Mouse (Mus musculus) right cerebral cortex, postnatal 36 days (tissue): ENCODE measurements around the gene Heg1.

ENCODE experiments used
- DNase-seq, 2 experiments: peaks; one replicate each; pipeline ENCODE4 v3.0.0; 2022; ENCODE audit warnings: low spot score in 2 of 2, mixed read lengths in 1 of 2

Gene Heg1

GRCm38 (mm10) chr16:33742233-33742632 is 58.1 kb downstream of the Heg1 start:
- no peak for DNase-seq

- DNase-seq, result peak in 1 of 2 experiments; percentile 42
These were observed 60.7 kb downstream of the Heg1 start for GRCm38 (mm10) chr16:33744622-33745419.

GRCm38 (mm10) chr16:33745457-33745856 is 61.3 kb downstream of the Heg1 start:
- DNase-seq, result no peak

GRCm38 (mm10) chr16:33746074-33746676 is 62.0 kb downstream of the Heg1 start:
- peak in 1 of 2 experiments; percentile 34 for DNase-seq

- no peak for DNase-seq
These were observed 63.3 kb downstream of the Heg1 start for GRCm38 (mm10) chr16:33747346-33747954.

GRCm38 (mm10) chr16:33747994-33748393 is 63.8 kb downstream of the Heg1 start:
- no peak for DNase-seq

- no peak for DNase-seq
These were observed 67.0 kb downstream of the Heg1 start for GRCm38 (mm10) chr16:33751152-33751551.

GRCm38 (mm10) chr16:33751590-33751989 is 67.4 kb downstream of the Heg1 start:
- no peak for DNase-seq

- DNase-seq, result no peak
These were observed 68.9 kb downstream of the Heg1 start for GRCm38 (mm10) chr16:33752904-33753578.

GRCm38 (mm10) chr16:33755293-33755692 is 71.1 kb downstream of the Heg1 start:
- peak in 1 of 2 experiments; percentile 53 for DNase-seq

GRCm38 (mm10) chr16:33755961-33756360 is 71.8 kb downstream of the Heg1 start:
- no peak for DNase-seq

GRCm38 (mm10) chr16:33756396-33756795 is 72.2 kb downstream of the Heg1 start:
- no peak for DNase-seq

GRCm38 (mm10) chr16:33759207-33759606 is 75.0 kb downstream of the Heg1 start:
- no peak for DNase-seq

GRCm38 (mm10) chr16:33760542-33760941 is 76.4 kb downstream of the Heg1 start:
- DNase-seq, result no peak

- DNase-seq, result no peak
These were observed 76.8 kb downstream of the Heg1 start for GRCm38 (mm10) chr16:33760996-33761395.

GRCm38 (mm10) chr16:33764501-33765193 is 80.5 kb downstream of the Heg1 start:
- DNase-seq, result no peak

GRCm38 (mm10) chr16:33765477-33765876 is 81.3 kb downstream of the Heg1 start:
- DNase-seq, result no peak

- no peak for DNase-seq
These were observed 82.1 kb downstream of the Heg1 start for GRCm38 (mm10) chr16:33766309-33766708.

GRCm38 (mm10) chr16:33766757-33767156 is 82.6 kb downstream of the Heg1 start:
- DNase-seq, result no peak

GRCm38 (mm10) chr16:33768491-33769278 is 84.5 kb downstream of the Heg1 start:
- DNase-seq, result no peak

- no peak for DNase-seq
These were observed 85.7 kb downstream of the Heg1 start for GRCm38 (mm10) chr16:33769848-33770247.
